Mouse (Mus musculus): ENCODE measurements around the gene Csrnp3.
"Not testable (repeated sequence)": the region's sequence is repeated elsewhere in the genome, so short reads cannot be mapped to it uniquely, and the experiment has no call there.

The Csrnp3 gene

GRCm38 (mm10) chr2:65845551-65845950 is at the start of gene Csrnp3:
Gene Csrnp3, plus strand, starts transcription at chr2:65845767.
- peak; percentile 43 for DNase-seq (ENCODE audit: low read depth, low spot score)

DNA sequence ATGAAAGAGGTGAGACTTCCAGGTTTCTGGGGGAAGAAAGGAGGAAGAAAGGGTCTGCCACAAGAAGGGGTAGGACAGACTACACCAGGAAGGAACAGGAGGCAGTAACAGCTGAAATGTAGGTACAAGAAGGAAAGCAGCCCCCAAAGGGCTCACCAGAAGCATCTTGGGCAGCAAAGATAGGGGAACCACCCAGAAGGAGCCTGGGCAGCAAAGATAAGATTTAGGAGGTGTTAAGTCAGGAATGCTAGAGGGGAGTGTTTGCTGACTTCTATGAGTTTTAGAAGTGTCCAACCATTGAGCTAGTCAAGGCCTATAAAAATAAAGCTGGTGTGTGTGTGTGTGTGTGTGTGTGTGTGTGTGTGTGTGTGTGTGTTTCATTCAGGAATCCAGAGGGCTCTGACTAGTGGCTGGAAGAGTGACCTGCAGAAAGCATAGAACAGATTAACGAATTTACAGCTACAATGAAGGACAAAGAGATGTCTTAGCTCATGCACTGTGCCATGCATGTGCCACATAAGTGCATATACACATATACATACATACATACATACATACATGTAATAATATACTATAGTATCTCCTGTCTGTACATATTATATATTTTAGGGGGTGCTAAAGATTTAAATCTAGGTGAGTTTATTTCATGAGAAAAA is 44.4 kb upstream of the Csrnp3 start:
- no peak for DNase-seq (ENCODE audit: low read depth, low spot score)

DNA sequence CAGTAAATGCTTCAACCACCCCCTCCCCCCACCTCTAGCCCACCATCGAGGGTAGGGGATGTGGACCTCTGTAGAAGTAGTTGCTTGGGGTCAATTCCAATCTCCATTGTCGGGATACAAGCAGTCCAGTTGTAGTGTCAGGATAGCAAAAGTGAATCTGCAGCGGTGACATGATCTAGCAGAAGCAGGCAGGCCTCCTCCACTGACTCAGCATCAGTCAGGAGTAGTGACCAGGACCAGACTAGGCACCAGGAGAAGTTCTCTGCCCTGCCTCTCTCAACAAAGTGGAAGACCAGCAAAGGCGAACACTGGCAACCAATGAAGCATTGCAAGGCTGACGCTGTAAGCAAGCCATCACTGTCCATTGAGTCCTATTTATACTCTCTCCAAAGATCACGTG is 39.0 kb upstream of the Csrnp3 start:
- no peak for DNase-seq (ENCODE audit: low read depth, low spot score)

DNA sequence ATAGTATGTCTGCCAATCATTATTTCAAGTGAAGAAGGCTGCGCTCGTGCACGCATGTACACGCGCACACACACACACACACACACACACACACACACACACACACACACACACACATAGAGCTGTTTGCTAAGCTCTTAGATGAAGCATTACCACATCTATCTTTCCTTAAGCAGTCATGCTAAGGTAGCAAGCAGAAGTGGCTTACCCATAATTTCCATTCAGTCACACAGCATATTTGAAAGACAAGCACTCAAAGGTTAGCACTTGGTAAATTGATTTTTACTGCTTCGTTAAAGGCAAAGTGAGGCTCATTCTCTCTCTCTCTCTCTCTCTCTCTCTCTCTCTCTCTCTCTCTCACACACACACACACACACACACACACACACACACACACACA is 34.4 kb upstream of the Csrnp3 start:
- DNase-seq (ENCODE audit: low read depth, low spot score): not testable (repeated sequence)

DNA sequence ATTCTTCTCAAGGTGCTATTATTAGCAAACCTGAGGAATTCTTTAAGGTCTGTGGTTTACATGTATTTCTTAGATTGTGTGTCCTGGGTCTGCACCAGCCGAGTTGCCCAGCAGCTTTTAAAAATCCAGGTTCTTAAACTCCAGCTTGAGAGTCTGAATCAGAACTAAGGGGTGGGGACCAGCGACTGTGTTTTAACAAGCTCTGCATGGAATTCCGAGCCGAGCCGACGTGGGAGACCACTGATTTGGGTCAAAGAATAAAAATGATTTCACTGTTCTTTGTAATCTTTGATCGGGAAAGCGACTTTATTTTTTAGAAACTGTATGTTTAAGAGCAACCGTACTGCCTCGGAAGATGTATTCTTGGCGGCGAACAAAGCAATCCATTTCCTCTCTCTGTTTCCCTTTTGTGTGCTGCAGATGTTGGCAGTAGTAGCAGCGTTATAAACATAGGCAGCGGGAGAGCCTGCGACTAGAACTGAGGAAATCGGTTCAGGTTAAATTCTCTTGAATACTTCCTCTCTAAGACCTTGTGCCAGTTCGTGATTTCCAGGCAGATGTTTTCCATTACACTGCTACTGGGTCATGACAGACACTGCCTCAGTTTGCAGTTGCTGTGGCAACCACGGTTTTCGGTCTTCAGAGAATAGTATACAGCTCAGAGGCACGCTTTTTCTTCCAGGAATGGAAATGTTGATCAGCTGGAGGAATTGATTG is 27.3 kb upstream of the Csrnp3 start:
- no peak for DNase-seq (ENCODE audit: low read depth, low spot score)

- no peak for DNase-seq (ENCODE audit: low read depth, low spot score)
Measured at GRCm38 (mm10) chr2:65820114-65820769, 25.3 kb upstream of the Csrnp3 start.

GRCm38 (mm10) chr2:65826314-65826713 is 19.3 kb upstream of the Csrnp3 start:
- DNase-seq (ENCODE audit: low read depth, low spot score): no peak

GRCm38 (mm10) chr2:65826801-65827200 is 18.8 kb upstream of the Csrnp3 start:
- no peak for DNase-seq (ENCODE audit: low read depth, low spot score)

DNA sequence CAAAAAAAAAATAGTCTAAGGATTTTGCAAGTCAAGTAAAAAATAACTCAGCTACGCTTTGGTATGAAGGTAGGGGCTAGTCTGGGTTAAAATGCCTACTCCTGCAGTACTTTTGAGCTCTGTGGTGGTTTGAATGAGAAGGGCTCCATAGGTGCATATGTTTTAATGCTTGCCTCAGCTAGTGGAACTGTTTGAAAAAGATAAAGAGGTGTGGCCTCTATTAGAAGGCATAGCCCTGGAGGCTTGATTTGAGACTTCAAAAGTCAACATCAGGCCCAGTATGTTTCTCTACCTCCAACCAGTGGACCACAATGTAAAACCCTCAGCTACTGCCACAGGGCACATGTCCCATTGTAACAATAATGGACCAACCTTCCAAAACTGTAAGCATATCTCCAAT is 16.9 kb upstream of the Csrnp3 start:
- no peak for DNase-seq (ENCODE audit: low read depth, low spot score)

DNA sequence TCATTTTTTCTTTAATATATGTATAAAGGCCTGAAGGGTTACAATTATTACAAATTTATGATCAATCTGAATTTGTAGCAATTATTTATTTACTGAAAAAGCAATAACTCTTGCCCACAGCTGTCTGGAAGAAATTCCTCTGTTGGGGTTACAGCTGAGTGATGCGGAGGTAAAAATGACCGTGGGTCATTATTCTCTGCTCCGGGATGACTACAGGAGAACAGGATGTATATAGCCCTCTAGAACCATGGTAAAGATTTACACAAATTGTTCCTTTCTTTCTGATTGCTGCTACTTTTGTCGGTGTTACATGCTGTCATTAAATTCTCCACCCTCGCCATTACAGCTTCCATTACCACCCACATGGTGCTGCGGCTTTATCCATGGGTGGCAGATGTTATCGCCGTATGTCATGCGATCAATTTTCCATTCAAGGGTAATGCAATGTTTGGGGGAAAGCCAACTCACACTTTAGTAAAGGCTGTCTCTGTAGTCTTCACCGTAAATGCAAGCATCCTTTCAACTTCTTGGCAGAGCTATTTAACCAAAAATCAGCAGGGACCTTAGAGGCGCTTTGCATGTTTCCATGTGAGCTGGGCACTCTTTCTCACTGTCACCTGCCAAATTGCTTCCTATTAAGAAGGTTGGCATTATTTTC is 12.7 kb upstream of the Csrnp3 start:
- DNase-seq (ENCODE audit: low read depth, low spot score): no peak

- no peak for DNase-seq (ENCODE audit: low read depth, low spot score)
Measured at GRCm38 (mm10) chr2:65833421-65833820, 12.1 kb upstream of the Csrnp3 start.

DNA sequence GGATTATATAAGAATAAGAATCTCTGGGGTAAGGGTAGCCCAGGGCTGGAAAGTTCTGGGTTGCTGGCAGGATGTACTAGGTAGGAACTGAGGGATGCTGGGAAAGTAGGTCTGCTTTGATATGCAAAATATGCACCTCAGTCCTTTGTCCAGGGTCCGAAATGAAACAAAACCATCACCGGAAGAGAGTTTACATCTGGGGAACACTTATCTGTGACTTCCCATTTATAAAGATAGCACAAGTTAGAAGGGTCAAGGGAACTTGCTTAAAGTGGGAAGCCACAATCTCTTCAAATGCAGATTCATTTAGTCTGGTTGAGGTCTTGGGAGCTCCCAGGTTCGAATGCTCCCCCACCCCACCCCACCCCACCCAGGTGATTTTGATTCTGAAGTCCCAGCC is 4.0 kb upstream of the Csrnp3 start:
- peak; percentile 50 for DNase-seq (ENCODE audit: low read depth, low spot score)

DNA sequence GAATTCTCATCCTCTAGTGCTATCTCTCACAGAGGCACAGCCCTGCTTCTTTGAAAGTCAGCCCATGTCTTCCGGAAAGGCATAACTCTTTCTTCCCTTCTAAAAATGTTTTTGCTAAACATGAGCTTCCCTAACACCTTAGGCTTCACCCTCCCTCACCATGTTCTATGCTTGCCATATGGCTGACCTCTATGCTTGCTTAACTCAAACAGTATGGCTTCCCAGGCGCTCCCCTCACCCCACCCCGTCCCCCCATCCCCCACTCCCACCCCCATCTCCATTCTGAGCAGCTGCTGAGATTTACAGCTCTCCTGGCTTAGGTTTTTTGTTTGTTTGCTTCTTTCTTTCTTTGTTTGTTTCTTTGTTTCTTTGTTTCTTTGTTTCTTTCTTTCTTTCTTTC is 3.2 kb upstream of the Csrnp3 start:
- DNase-seq (ENCODE audit: low read depth, low spot score): no peak

- DNase-seq (ENCODE audit: low read depth, low spot score): no peak
Measured at GRCm38 (mm10) chr2:65846000-65846755, 611 bp downstream of the Csrnp3 start.

GRCm38 (mm10) chr2:65847463-65848110 is 2.0 kb downstream of the Csrnp3 start:
- DNase-seq (ENCODE audit: low read depth, low spot score): no peak

- DNase-seq (ENCODE audit: low read depth, low spot score): no peak
Measured at GRCm38 (mm10) chr2:65848706-65849105, 3.1 kb downstream of the Csrnp3 start.

DNA sequence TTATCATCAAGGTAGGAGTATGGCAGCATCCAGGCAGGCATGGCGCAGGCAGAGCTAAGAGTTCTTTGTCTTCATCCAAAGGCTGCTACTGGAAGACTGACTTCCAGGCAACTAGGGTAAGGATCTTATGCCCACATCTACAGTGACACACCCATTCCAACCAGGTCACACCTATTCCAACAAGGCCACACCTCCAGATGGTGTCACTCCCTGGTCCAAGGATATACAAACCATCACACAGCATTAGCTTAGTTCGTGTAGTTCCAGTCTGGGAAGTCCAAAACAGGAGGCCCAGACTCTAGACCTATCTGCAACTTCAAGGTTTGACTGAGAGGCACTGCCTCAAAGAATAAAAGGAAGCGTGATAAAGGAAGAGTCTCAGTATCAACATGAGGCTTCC is 4.7 kb downstream of the Csrnp3 start:
- not testable (repeated sequence) for DNase-seq (ENCODE audit: low read depth, low spot score)

DNA sequence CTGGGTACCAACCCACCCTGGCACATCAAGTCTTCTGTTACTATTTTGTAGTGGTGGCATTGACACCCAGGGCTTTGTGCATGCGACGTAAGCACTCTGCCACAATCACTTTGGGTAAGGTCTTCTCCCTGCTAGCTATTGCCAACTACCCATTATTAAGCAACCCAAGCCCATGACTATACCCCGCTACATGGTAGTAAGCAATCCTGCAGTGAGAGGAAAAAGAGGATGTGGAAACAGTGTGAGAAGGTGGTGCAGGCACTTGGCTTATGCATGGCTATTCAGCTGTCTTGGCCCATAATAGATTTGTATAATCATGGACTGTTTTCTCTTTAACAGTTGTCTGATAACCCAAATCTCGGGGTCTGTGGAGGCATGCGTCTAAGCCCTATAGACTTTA is 11.2 kb downstream of the Csrnp3 start:
- no peak for DNase-seq (ENCODE audit: low read depth, low spot score)

GRCm38 (mm10) chr2:65859767-65860727 is 14.5 kb downstream of the Csrnp3 start:
- DNase-seq (ENCODE audit: low read depth, low spot score): no peak

- no peak for DNase-seq (ENCODE audit: low read depth, low spot score)
Measured at GRCm38 (mm10) chr2:65864778-65865339, 19.3 kb downstream of the Csrnp3 start.

Data from WW6 (cell line).